Mouse (Mus musculus) cerebellum, postnatal 4 days (tissue): ENCODE results near the gene Pigh.

Experiments used
- DNase-seq, 2 experiments: peaks; one replicate each; pipeline ENCODE4 v3.0.0; 2022; ENCODE audit warnings: low spot score in 2 of 2, mixed read lengths in 1 of 2

Gene Pigh

GRCm38 (mm10) chr12:79067526-79067925 lies 21.9 kb downstream of the Pigh start:
- no peak for DNase-seq

- no peak for DNase-seq
These were observed 23.0 kb downstream of the Pigh start for GRCm38 (mm10) chr12:79066431-79066830.

GRCm38 (mm10) chr12:79064451-79064850 lies 25.0 kb downstream of the Pigh start:
- no peak for DNase-seq

- no peak for DNase-seq
These were observed 28.4 kb downstream of the Pigh start for GRCm38 (mm10) chr12:79060766-79061652.

GRCm38 (mm10) chr12:79060134-79060533 lies 29.3 kb downstream of the Pigh start:
- no peak for DNase-seq

GRCm38 (mm10) chr12:79059573-79059972 lies 29.9 kb downstream of the Pigh start:
- DNase-seq, result no peak

- DNase-seq, result no peak
These were observed 34.2 kb downstream of the Pigh start for GRCm38 (mm10) chr12:79055276-79055675.

- no peak for DNase-seq
These were observed 37.4 kb downstream of the Pigh start for GRCm38 (mm10) chr12:79052073-79052472.

GRCm38 (mm10) chr12:79050545-79051212 lies 38.8 kb downstream of the Pigh start:
- DNase-seq, result no peak

GRCm38 (mm10) chr12:79049807-79050206 lies 39.6 kb downstream of the Pigh start:
- no peak for DNase-seq

- no peak for DNase-seq
These were observed 40.6 kb downstream of the Pigh start for GRCm38 (mm10) chr12:79048898-79049297.

GRCm38 (mm10) chr12:79047203-79047602 lies 42.2 kb downstream of the Pigh start:
- no peak for DNase-seq

- no peak for DNase-seq
These were observed 43.3 kb downstream of the Pigh start for GRCm38 (mm10) chr12:79046171-79046570.

- no peak for DNase-seq
These were observed 44.8 kb downstream of the Pigh start for GRCm38 (mm10) chr12:79044668-79045067.

- DNase-seq, result no peak
These were observed 48.0 kb downstream of the Pigh start for GRCm38 (mm10) chr12:79041436-79041835.

- no peak for DNase-seq
These were observed 49.1 kb downstream of the Pigh start for GRCm38 (mm10) chr12:79040201-79040827.

GRCm38 (mm10) chr12:79039708-79040107 lies 49.7 kb downstream of the Pigh start:
- DNase-seq, result no peak

GRCm38 (mm10) chr12:79035349-79035748 lies 54.1 kb downstream of the Pigh start:
- DNase-seq, result no peak

GRCm38 (mm10) chr12:79034331-79034730 lies 55.1 kb downstream of the Pigh start:
- DNase-seq, result no peak
